Mouse (Mus musculus): ENCODE measurements at regions not wholly inside any gene's neighbourhood (a gene's known extent, or its start where the extent isn't known, plus 50 kb on each side); places are given as distances from the start of the nearest gene placed in this dataset.

DNA sequence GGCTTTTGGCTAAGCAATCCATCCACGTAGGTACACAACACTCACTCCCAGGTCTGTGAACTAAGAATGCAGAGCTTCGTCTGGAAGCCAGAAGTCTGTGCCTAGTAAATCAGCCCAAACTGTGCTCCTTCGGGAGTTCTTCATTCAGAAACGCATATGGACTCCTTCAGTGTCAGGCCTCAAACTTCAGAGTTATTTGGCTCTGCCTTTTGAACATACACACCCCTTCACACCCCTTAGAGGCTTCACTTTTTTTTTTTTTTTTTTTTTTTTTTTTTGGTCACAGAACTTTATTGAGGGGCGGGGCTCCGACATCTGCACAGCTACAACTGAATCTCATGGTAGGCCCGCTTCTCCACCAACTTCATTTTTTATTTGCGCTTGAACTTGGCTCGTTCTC lies 120.1 kb upstream of the Gm37988 start:
- DNase-seq: no peak
- 82% methylated on average over 9 of the region's 9 CpGs for WGBS
- no peak overlapping the region for H3K4me3 ChIP-seq (replicated peaks; ENCODE audit: insufficient read depth, low read depth, low read length)

DNA sequence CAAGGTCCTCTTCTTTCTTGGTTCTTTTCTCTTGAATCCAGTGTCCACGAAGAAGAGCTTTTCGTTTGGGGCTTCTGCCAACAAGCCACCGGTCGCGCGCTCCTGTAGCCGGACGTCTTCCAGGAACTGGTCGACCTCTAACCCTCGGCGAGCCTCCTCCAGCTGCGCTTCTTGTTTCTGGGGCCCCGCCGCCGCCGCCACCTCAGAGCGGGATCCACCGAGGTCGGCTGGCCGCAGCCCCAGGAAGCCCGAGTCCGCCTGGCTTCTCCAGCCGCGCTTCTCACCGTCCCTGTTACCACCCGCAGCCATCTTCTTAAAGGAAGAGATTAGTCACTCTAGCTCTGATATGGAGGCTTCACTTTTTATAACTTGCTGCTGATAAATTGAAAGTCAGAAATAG lies 118.6 kb upstream of the Gm37988 start:
- no peak for DNase-seq
- Histone ChIP-seq H3K4me3 (replicated peaks; ENCODE audit: insufficient read depth, low read depth, low read length) (no peak overlapping the region), H3K27ac (ENCODE audit: insufficient read depth, low read length) (no peak overlapping the region), H3K4me1 (ENCODE audit: control insufficient read depth, insufficient read depth, low read length) (no peaks in the 10 kb centered on the region), H3K27me3 (ENCODE audit: control insufficient read depth, insufficient read depth, low read length) (no peaks in the 10 kb centered on the region)
- TF ChIP-seq CTCF (IDR thresholded peaks at IDR 0.05; ENCODE audit: borderline replicate concordance, insufficient read depth, low read depth, low read length) (no peak), POLR2A (IDR thresholded peaks at IDR 0.05; ENCODE audit: borderline replicate concordance, insufficient read depth, low read length) (no peak)
- 16% methylated on average over 26 of the region's 26 CpGs for WGBS

More for the DNA sequence above, 120.1 kb upstream of the Gm37988 start:
- H3K27me3 ChIP-seq (ENCODE audit: control insufficient read depth, insufficient read depth, low read length): no peaks in the 10 kb centered on the region
- no peak for TF ChIP-seq POLR2A (IDR thresholded peaks at IDR 0.05; ENCODE audit: borderline replicate concordance, insufficient read depth, low read length)
- TF ChIP-seq CTCF (IDR thresholded peaks at IDR 0.05; ENCODE audit: borderline replicate concordance, insufficient read depth, low read depth, low read length): no peak
- H3K27ac ChIP-seq (ENCODE audit: insufficient read depth, low read length): no peak overlapping the region
- H3K4me1 ChIP-seq (ENCODE audit: control insufficient read depth, insufficient read depth, low read length): no peaks in the 10 kb centered on the region

DNA sequence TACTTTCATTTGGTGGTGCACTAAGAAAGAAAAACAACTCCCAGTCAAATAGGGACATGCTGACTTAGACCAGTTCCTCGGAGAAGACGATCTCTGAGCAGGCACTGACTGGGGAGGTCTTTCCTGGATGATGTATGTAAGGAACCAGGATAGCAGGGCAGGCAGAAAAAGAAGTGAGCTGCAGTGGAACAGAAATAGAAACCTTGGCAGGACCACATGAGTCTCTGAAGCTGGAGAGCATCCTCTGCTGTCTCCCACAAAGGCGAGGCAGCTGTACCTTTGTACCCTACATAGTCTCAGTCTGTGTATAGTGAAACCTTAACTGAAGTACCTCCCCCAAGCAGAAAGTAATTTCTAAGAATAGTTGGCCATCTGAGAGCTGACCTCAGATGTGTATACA lies 104.4 kb upstream of the Gm37988 start:
- Histone ChIP-seq H3K4me3 (replicated peaks; ENCODE audit: insufficient read depth, low read depth, low read length) (no peak overlapping the region), H3K4me1 (ENCODE audit: control insufficient read depth, insufficient read depth, low read length) (no peaks in the 10 kb centered on the region), H3K27me3 (ENCODE audit: control insufficient read depth, insufficient read depth, low read length) (no peaks in the 10 kb centered on the region), H3K27ac (ENCODE audit: insufficient read depth, low read length) (no peak overlapping the region)
- DNase-seq: no peak
- WGBS: 89% methylated on average over 3 of the region's 3 CpGs
- TF ChIP-seq CTCF (IDR thresholded peaks at IDR 0.05; ENCODE audit: borderline replicate concordance, insufficient read depth, low read depth, low read length) (no peak), POLR2A (IDR thresholded peaks at IDR 0.05; ENCODE audit: borderline replicate concordance, insufficient read depth, low read length) (no peak)

DNA sequence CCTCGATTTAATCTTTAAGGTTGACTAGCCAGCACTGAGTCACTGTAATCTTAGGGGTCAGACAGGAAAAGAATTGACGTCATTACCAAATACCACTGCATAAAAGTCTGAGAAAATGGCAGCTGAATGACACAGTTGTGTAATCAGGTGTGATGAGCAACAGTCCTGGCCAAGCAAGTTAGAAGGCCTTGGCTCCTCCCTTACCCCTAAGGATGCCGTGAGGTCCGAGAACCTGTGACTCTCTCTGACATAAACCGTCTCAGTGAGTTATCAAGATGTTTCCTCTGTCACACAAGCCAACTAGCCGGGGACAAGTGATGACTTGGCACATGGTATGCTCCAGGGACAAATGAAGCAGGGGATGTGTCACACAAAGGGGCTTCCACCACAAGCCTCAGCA lies 101.5 kb upstream of the Gm37988 start:
- TF ChIP-seq POLR2A (IDR thresholded peaks at IDR 0.05; ENCODE audit: borderline replicate concordance, insufficient read depth, low read length) (no peak), CTCF (IDR thresholded peaks at IDR 0.05; ENCODE audit: borderline replicate concordance, insufficient read depth, low read depth, low read length) (no peak)
- Histone ChIP-seq H3K4me1 (ENCODE audit: control insufficient read depth, insufficient read depth, low read length) (no peaks in the 10 kb centered on the region), H3K27me3 (ENCODE audit: control insufficient read depth, insufficient read depth, low read length) (no peaks in the 10 kb centered on the region), H3K27ac (ENCODE audit: insufficient read depth, low read length) (no peak overlapping the region), H3K4me3 (replicated peaks; ENCODE audit: insufficient read depth, low read depth, low read length) (no peak overlapping the region)
- DNase-seq: no peak
- WGBS: 39% methylated on average over 6 of the region's 6 CpGs

DNA sequence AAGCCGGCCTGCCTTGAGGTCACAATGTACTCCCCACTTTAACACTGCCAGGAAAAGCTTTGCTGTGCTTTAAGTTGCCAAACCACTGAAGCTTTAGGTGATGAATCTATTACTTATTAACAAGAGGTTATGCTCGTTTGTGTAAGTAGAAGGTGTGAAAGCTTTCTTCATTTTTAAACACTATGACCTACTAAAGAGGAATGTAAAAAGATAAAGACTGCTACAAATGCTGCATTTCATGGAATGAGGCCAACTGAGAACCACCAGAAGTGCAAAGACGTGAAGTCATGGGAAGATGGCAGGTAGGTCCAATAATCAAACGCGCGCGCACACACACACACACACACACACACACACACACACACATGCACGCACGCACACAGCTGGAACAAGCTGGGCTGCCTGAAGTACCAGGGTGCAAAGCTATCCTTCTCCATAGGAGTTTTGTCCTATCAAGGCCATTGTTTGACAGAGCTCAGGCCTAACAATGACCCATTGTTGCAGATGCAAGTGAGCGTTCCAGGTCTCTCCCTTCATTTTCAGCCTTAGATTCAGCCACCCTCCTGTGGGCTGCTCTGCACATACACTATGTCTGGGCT lies 85.3 kb upstream of the Gm37988 start:
- Histone ChIP-seq H3K27ac (ENCODE audit: insufficient read depth, low read length) (peak overlapping the region; percentile 13; the same call in 1 of the 2 replicates), H3K27me3 (ENCODE audit: control insufficient read depth, insufficient read depth, low read length) (no peaks in the 10 kb centered on the region), H3K4me3 (replicated peaks; ENCODE audit: insufficient read depth, low read depth, low read length) (no peak overlapping the region), H3K4me1 (ENCODE audit: control insufficient read depth, insufficient read depth, low read length) (no peaks in the 10 kb centered on the region)
- TF ChIP-seq POLR2A (IDR thresholded peaks at IDR 0.05; ENCODE audit: borderline replicate concordance, insufficient read depth, low read length) (no peak), CTCF (IDR thresholded peaks at IDR 0.05; ENCODE audit: borderline replicate concordance, insufficient read depth, low read depth, low read length) (no peak)
- DNase-seq: no peak
- WGBS: 83% methylated on average over 10 of the region's 10 CpGs
